Mouse (Mus musculus): ENCODE results near the gene Atp5l. TPM values are rescaled to one million over a fixed set of nuclear protein-coding genes. Genes with fewer than 3 reads are reported as not detected.
"Not testable (repeated sequence)": the region's sequence is repeated elsewhere in the genome, so short reads cannot be mapped to it uniquely, and the experiment has no call there.

Atp5l gene
- 166 and 170 TPM in 2 replicates for polyA plus RNA-seq (2011; ENCODE audit: insufficient read depth, insufficient read length, low read depth, missing spikeins)

DNA sequence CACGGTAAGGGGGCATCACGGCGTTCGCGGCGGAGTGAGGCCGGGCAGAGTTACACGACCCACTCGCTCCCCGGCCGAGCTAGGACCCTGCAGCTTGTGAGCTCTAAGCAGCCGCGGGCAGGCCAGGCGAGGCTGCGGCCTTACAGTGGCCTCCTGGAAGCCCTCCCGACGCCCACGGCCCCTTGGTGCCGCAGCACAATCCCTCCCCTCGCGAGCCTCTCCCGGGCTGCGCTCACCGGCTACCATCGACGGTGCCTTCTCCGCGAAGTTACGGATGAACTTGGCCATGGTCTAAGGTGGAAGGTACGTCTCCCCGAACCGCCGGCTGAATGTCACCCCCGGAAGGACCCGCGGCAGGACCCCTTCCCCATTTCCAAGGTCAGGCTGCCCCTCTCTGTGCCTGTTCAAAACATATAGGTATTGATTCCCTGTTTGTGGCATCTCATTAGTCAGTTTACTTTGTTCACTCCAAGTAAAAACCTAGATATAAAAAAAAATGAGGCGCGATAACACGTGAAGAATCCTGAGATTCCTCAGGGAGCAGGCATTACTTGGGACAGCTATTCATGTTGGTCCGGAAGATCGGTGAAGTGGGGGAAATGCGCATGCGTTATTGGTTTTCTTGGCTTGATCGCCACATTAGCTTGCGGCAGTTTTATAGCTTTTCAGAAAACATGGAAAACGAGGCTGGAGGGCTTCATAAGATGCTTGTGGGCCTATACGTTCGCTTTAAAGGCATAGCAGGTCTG lies at the start of gene Atp5l:
Atp5l (minus strand) TSS at position 369 of the 749 bp plus-strand sequence.
- no peaks in the 10 kb centered on the region for H3K9me3 ChIP-seq (replicated peaks; ENCODE audit: control insufficient read depth, insufficient read depth, low read length, poor library complexity, severe bottlenecking)
- peak within 1 kb of the TSS; percentile 87 for H3K4me3 ChIP-seq (ENCODE audit: low read depth, low read length)
- no peaks in the 10 kb centered on the region for H3K4me1 ChIP-seq (ENCODE audit: control insufficient read depth, insufficient read depth, low read length)
- H3K27me3 ChIP-seq (ENCODE audit: control insufficient read depth, insufficient read depth, low read length, poor library complexity, severe bottlenecking), result no peaks in the 10 kb centered on the region
- peak within 1 kb of the TSS; percentile 82 for H3K9ac ChIP-seq (ENCODE audit: low read depth, poor library complexity, severe bottlenecking)
- H3K36me3 ChIP-seq (ENCODE audit: control insufficient read depth, insufficient read depth, low read length, poor library complexity, severe bottlenecking), result no peaks in the 10 kb centered on the region
- TF ChIP-seq EP300 (IDR thresholded peaks at IDR 0.05; ENCODE audit: insufficient read depth, low read depth, low read length) (no peak), CTCF (IDR thresholded peaks at IDR 0.05; ENCODE audit: low read depth, low read length) (no peak), POLR2A (IDR thresholded peaks at IDR 0.05; ENCODE audit: insufficient read depth, low read length) (no peak)
- peak within 1 kb of the TSS; percentile 89 for H3K27ac ChIP-seq (ENCODE audit: insufficient read depth, low read length)

DNA sequence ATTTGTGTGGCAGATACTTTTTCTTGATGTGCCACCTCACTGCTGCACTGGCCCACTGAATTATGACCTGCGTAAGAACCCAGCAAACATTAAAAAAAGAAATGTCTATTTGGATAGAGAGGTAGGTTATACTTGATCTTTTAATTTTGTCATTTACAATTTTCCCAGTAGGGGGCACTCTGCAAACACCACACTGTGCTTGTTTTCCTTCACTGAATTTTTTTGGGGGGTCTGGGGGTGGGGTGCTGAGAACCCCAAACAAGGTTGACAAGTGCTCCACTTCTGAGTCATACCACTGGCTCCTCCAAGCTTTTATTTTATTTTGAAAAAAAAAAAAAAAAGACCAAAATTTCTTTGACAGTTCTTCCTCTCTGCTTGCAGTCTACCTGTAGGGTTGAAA lies 48.9 kb upstream of the Atp5l start:
- no peak overlapping the region for H3K9ac ChIP-seq (ENCODE audit: low read depth, poor library complexity, severe bottlenecking)
- no peaks in the 10 kb centered on the region for H3K27me3 ChIP-seq (ENCODE audit: control insufficient read depth, insufficient read depth, low read length, poor library complexity, severe bottlenecking)
- no peaks in the 10 kb centered on the region for H3K4me1 ChIP-seq (ENCODE audit: control insufficient read depth, insufficient read depth, low read length)
- no peaks in the 10 kb centered on the region for H3K9me3 ChIP-seq (replicated peaks; ENCODE audit: control insufficient read depth, insufficient read depth, low read length, poor library complexity, severe bottlenecking)
- TF ChIP-seq EP300 (IDR thresholded peaks at IDR 0.05; ENCODE audit: insufficient read depth, low read depth, low read length), result no peak
- TF ChIP-seq CTCF (IDR thresholded peaks at IDR 0.05; ENCODE audit: low read depth, low read length), result no peak
- no peak for TF ChIP-seq POLR2A (IDR thresholded peaks at IDR 0.05; ENCODE audit: insufficient read depth, low read length)
- H3K36me3 ChIP-seq (ENCODE audit: control insufficient read depth, insufficient read depth, low read length, poor library complexity, severe bottlenecking), result no peaks in the 10 kb centered on the region
- H3K4me3 ChIP-seq (ENCODE audit: low read depth, low read length), result no peak overlapping the region
- no peak overlapping the region for H3K27ac ChIP-seq (ENCODE audit: insufficient read depth, low read length)

DNA sequence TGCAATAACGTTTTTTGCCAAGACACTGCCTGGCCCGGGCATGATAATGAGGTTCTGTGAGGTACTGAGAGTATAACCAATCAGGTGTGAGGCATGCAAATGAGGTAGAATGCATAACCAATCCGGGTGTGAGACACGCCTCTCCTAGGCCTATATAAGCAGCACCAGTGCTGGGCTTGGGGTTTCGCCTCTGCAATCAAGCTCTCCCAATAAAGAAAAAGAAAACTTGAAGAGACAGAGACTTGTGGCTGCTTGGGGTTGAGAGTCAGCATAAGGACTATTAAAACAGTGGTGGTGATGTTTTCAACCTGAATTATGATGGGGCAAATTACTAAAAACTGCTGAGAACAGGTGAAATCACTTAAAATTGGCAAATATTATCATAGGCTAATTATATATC lies 47.2 kb upstream of the Atp5l start:
- H3K9ac ChIP-seq (ENCODE audit: low read depth, poor library complexity, severe bottlenecking); H3K4me3 ChIP-seq (ENCODE audit: low read depth, low read length); H3K27ac ChIP-seq (ENCODE audit: insufficient read depth, low read length); H3K36me3 ChIP-seq (ENCODE audit: control insufficient read depth, insufficient read depth, low read length, poor library complexity, severe bottlenecking); H3K27me3 ChIP-seq (ENCODE audit: control insufficient read depth, insufficient read depth, low read length, poor library complexity, severe bottlenecking); H3K4me1 ChIP-seq (ENCODE audit: control insufficient read depth, insufficient read depth, low read length); H3K9me3 ChIP-seq (replicated peaks; ENCODE audit: control insufficient read depth, insufficient read depth, low read length, poor library complexity, severe bottlenecking): not testable (repeated sequence)

DNA sequence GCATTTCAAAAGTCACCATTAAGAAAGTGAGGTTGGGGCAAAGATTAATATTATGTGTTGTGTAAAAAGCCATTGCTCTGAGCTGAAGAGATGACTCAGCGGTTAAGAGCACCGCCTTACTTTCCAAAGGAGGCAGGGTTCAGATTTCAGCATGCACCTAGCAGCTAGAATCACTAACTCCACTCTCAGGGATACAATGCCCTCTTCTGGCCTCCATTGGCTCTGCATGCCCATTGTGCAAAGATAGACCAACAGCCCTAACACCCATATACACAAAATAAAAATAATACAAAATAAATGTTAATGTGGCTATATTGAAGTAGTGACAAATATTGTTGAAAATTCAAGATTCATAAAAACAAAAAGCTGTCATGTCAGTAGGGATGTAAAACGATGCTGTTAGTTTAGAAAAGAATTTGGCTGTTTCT lies 46.3 kb upstream of the Atp5l start:
- Histone ChIP-seq H3K9ac (ENCODE audit: low read depth, poor library complexity, severe bottlenecking) (no peak overlapping the region), H3K4me1 (ENCODE audit: control insufficient read depth, insufficient read depth, low read length) (no peaks in the 10 kb centered on the region), H3K4me3 (ENCODE audit: low read depth, low read length) (no peak overlapping the region), H3K27me3 (ENCODE audit: control insufficient read depth, insufficient read depth, low read length, poor library complexity, severe bottlenecking) (no peaks in the 10 kb centered on the region), H3K27ac (ENCODE audit: insufficient read depth, low read length) (no peak overlapping the region), H3K36me3 (ENCODE audit: control insufficient read depth, insufficient read depth, low read length, poor library complexity, severe bottlenecking) (no peaks in the 10 kb centered on the region), H3K9me3 (replicated peaks; ENCODE audit: control insufficient read depth, insufficient read depth, low read length, poor library complexity, severe bottlenecking) (no peaks in the 10 kb centered on the region)
- TF ChIP-seq CTCF (IDR thresholded peaks at IDR 0.05; ENCODE audit: low read depth, low read length) (peak; percentile 59), EP300 (IDR thresholded peaks at IDR 0.05; ENCODE audit: insufficient read depth, low read depth, low read length) (no peak)

DNA sequence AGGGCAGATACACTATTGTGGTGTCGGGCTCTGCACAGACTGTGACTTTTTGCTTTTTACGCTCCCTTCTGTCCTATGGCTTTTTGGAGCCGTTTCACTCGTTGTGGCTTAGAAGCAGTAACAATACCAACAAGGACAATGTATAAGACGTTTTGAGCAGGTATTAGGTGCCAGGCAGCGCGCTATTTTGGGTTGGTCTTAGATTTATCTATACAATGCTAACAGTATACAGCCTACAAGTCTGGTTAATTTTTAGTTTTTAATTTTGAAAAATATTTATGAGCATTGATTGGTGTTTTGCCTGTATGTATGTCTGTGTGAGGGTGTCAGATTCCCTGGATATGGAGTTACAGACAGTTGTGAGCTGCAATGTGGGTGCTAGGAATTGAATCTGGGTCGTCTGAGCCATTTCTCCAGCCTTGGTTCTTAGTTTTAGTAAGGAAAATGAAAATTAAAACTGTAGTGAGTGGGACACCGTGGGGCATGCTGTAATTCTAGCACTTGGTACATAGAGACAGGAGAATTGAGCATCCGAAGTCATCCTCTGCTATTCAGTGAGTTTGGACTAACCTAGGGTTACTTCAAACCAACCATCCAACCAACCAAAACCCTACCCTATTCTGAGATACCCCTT lies 45.4 kb upstream of the Atp5l start:
- H3K27ac ChIP-seq (ENCODE audit: insufficient read depth, low read length), result peak overlapping the region; percentile 76
- no peaks in the 10 kb centered on the region for H3K27me3 ChIP-seq (ENCODE audit: control insufficient read depth, insufficient read depth, low read length, poor library complexity, severe bottlenecking)
- H3K9me3 ChIP-seq (replicated peaks; ENCODE audit: control insufficient read depth, insufficient read depth, low read length, poor library complexity, severe bottlenecking), result no peaks in the 10 kb centered on the region
- H3K9ac ChIP-seq (ENCODE audit: low read depth, poor library complexity, severe bottlenecking), result peak overlapping the region; percentile 39
- TF ChIP-seq EP300 (IDR thresholded peaks at IDR 0.05; ENCODE audit: insufficient read depth, low read depth, low read length) (no peak), CTCF (IDR thresholded peaks at IDR 0.05; ENCODE audit: low read depth, low read length) (no peak), POLR2A (IDR thresholded peaks at IDR 0.05; ENCODE audit: insufficient read depth, low read length) (no peak)
- H3K4me1 ChIP-seq (ENCODE audit: control insufficient read depth, insufficient read depth, low read length), result no peaks in the 10 kb centered on the region
- peak overlapping the region; percentile 92 for H3K4me3 ChIP-seq (ENCODE audit: low read depth, low read length)
- H3K36me3 ChIP-seq (ENCODE audit: control insufficient read depth, insufficient read depth, low read length, poor library complexity, severe bottlenecking), result 0 out of 2 replicates have a peak, but pooled peaks cover 2% of the 10 kb centered on the region

DNA sequence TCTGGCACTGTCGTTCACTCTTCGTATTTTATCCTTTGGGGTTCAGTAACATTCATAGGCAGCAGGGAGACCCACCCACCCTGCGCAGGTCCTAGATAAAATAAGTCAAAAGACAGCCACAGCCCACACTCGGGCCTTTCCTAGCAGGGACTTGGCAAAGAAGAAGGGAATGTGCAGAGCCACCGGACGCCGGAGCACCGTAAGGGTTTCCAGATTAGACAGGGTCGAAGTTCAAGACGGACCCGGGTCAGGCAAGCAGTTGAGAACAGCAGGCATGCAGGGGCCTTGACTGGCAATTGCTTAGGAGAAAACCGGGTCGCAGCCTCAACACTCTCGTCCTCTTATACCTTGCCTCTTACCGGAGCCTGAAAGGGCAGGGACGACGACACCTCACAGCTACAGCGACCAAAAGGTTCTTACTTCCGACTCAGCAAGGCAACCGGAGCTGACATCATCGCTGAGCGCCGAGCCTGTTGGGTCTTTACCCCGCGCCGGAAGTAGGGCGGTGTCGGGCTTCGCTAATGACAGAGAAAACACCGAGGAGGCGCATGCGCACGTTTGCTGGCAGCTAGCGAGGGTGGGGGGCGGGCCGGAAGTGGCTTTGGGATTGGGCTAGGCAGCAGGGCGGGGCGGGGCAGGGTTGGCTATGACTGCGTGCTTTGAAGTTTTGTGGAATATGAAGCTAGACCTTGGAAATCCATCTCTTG lies 44.7 kb upstream of the Atp5l start, which contains the start of gene Ube4a:
Ube4a (minus strand) TSS at position 475 of the 707 bp plus-strand sequence.
- peak; percentile 40 for TF ChIP-seq POLR2A (IDR thresholded peaks at IDR 0.05; ENCODE audit: insufficient read depth, low read length)
- 0 out of 2 replicates have a peak, but pooled peaks have one; percentile 50 for TF ChIP-seq EP300 (IDR thresholded peaks at IDR 0.05; ENCODE audit: insufficient read depth, low read depth, low read length)
- TF ChIP-seq CTCF (IDR thresholded peaks at IDR 0.05; ENCODE audit: low read depth, low read length), result no peak
- peak within 1 kb of the TSS; percentile 76 for H3K27ac ChIP-seq (ENCODE audit: insufficient read depth, low read length)
- peak within 1 kb of the TSS; percentile 56 for H3K9ac ChIP-seq (ENCODE audit: low read depth, poor library complexity, severe bottlenecking)

More for the DNA sequence above, 44.7 kb upstream of the Atp5l start, which contains the start of gene Ube4a:
- H3K27me3 ChIP-seq (ENCODE audit: control insufficient read depth, insufficient read depth, low read length, poor library complexity, severe bottlenecking), result no peaks in the 10 kb centered on the region
- 0 out of 2 replicates have a peak, but pooled peaks cover 4% of the 10 kb centered on the region for H3K36me3 ChIP-seq (ENCODE audit: control insufficient read depth, insufficient read depth, low read length, poor library complexity, severe bottlenecking)
- peak within 1 kb of the TSS; percentile 94 for H3K4me3 ChIP-seq (ENCODE audit: low read depth, low read length)
- no peaks in the 10 kb centered on the region for H3K4me1 ChIP-seq (ENCODE audit: control insufficient read depth, insufficient read depth, low read length)
- no peaks in the 10 kb centered on the region for H3K9me3 ChIP-seq (replicated peaks; ENCODE audit: control insufficient read depth, insufficient read depth, low read length, poor library complexity, severe bottlenecking)

Data from ES-Bruce4 (cell line).